Mouse (Mus musculus) liver, postnatal 0 days (tissue): ENCODE results near the gene Fmod.

Experiments used
- CTCF ChIP-seq: sonication (generic); IDR thresholded peaks from 2 replicates; pipeline ENCODE4 v1.5.1; 2016; ENCODE audit warnings: antibody characterized with exemption, low read depth
- EP300 ChIP-seq: IDR thresholded peaks from 2 replicates; pipeline ENCODE4 v1.6.1; 2016; ENCODE audit warnings: antibody characterized with exemption, low read depth, mild to moderate bottlenecking

GRCm38 (mm10) chr1:134076789-134077188 lies 39.7 kb downstream of the Fmod start:
- TF ChIP-seq CTCF = no peak
- no peak for TF ChIP-seq EP300
